Comparison of ENCODE assay signal across 8 mouse cellular contexts in the genomic region with DNA sequence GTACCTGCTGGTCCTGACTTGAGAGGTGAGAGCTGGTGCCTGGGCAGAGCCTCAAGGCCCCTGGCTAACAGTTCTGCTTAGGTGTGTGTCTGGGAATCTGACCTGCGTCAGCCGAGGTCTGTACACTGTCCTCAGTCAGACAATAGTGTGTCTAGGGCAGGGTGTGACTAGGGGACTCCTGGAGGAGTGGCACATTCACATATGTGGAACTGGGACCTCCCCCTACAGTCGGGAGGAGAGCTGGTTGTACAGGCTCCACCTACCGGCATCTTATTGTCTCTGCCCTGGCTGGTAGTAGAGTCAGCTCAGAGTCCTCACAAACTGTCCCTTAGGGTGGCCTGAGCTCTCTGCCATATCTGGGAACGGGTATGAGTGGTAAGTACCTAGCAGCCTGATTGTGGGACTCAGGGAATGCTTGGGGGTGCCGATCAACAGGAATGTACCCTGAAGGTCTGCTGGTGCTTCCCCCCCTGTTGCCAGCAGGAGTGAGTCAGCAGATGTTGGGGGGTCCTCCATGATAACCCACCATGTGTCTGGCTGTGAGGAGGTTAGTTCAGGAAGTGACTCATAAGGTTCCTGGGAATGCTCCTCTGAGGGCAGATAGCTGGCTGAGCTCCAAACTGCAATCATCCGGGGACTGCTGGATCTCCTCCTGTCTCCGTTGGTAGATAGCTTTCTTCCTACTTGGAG. TPM values are rescaled to one million over a fixed set of nuclear protein-coding genes. Genes with fewer than 3 reads are reported as not detected.
A peak's percentile ranks its signal among the peaks of the same experiment; 100 is the strongest.
DNase-seq lines count a peak whose midpoint lies in the region; ATAC-seq and TF ChIP-seq lines count a peak whose summit lies in the region.

No protein-coding gene starts in this region.

- H3K4me1 ChIP-seq in embryonic facial prominence, embryonic 14.5 days (ENCODE audit: control insufficient read depth, insufficient read depth, low read length) = peaks cover 46% of the 10 kb centered on the region
- peaks cover 44% of the 10 kb centered on the region for H3K4me1 ChIP-seq in heart, embryonic 16.5 days (ENCODE audit: control insufficient read depth, insufficient read depth, low read length)
- peaks cover 20% of the 10 kb centered on the region for H3K4me1 ChIP-seq in spleen, adult 2 months (ENCODE audit: control insufficient read depth, insufficient read depth, insufficient read length)

- H3K27me3 ChIP-seq in embryonic facial prominence, embryonic 14.5 days (replicated peaks; ENCODE audit: control insufficient read depth, insufficient read depth, low read length) = peaks cover 25% of the 10 kb centered on the region
- H3K27me3 ChIP-seq in heart, embryonic 16.5 days (ENCODE audit: control insufficient read depth, insufficient read depth, low read length) = peaks cover 11% of the 10 kb centered on the region
- no peaks in the 10 kb centered on the region; the same call in 1 of the 2 replicates for H3K27me3 ChIP-seq in spleen, adult 2 months (ENCODE audit: control insufficient read depth, insufficient read depth, low read length)

- no peaks in the 10 kb centered on the region for H3K9me3 ChIP-seq in embryonic facial prominence, embryonic 14.5 days (ENCODE audit: control insufficient read depth, low read length)
- no peaks in the 10 kb centered on the region for H3K9me3 ChIP-seq in heart, embryonic 16.5 days (replicated peaks; ENCODE audit: control insufficient read depth, low read length)

- 8% methylated on average over 8 of the region's 8 CpGs for WGBS in embryonic facial prominence, embryonic 14.5 days
- 3% methylated on average over 8 of the region's 8 CpGs for WGBS in heart, embryonic 16.5 days
- 12% methylated on average over 8 of the region's 8 CpGs for WGBS in spleen, adult 2 months

- no peak for TF ChIP-seq POLR2A in spleen, adult 2 months (IDR thresholded peaks at IDR 0.05; ENCODE audit: low read depth, low read length)

- H3K9ac ChIP-seq in embryonic facial prominence, embryonic 14.5 days (ENCODE audit: low read depth, low read length) = peak overlapping the region; percentile 86
- H3K9ac ChIP-seq in heart, embryonic 16.5 days (ENCODE audit: low read length) = peak overlapping the region; percentile 88

- peaks cover 36% of the 10 kb centered on the region for H3K36me3 ChIP-seq in embryonic facial prominence, embryonic 14.5 days (ENCODE audit: control insufficient read depth, insufficient read depth, low read length)
- peaks cover 27% of the 10 kb centered on the region for H3K36me3 ChIP-seq in heart, embryonic 16.5 days (ENCODE audit: control insufficient read depth, insufficient read depth)
- peaks cover 12% of the 10 kb centered on the region for H3K36me3 ChIP-seq in spleen, adult 2 months (ENCODE audit: control insufficient read depth, insufficient read depth, low read length)

- peak; percentile 38 to 47 for DNase-seq in layer of hippocampus, adult 2 months (ENCODE audit: low spot score in 2 of 2)
- no peak for DNase-seq in layer of hippocampus, adult 8-10 months (ENCODE audit: low spot score in 2 of 2)
- peak; percentile 89 for DNase-seq in adrenal gland, adult 2 months
- DNase-seq in embryonic facial prominence, embryonic 14.5 days (ENCODE audit: low spot score) = peak; percentile 93
- peak; percentile 82 for DNase-seq in kidney, postnatal 14 days
- DNase-seq in lung, postnatal 36 days = peak; percentile 90
- DNase-seq in spleen, adult 2 months (ENCODE audit: low read depth in 1 of 2, low spot score in 2 of 2) = peak in 1 of 2 experiments; percentile 51

- peak overlapping the region; percentile 75 for H3K4me2 ChIP-seq in embryonic facial prominence, embryonic 14.5 days (ENCODE audit: low read depth, low read length)
- peak overlapping the region; percentile 80 for H3K4me2 ChIP-seq in heart, embryonic 16.5 days (ENCODE audit: low read depth, low read length)

- peak overlapping the region; percentile 59 for H3K4me3 ChIP-seq in layer of hippocampus, adult 2 months
- peak overlapping the region; percentile 82 for H3K4me3 ChIP-seq in embryonic facial prominence, embryonic 14.5 days (ENCODE audit: low read depth, low read length)
- peak overlapping the region; percentile 79 for H3K4me3 ChIP-seq in heart, embryonic 16.5 days (ENCODE audit: low read length)
- peak overlapping the region; percentile 92; the same call in 1 of the 2 replicates for H3K4me3 ChIP-seq in spleen, adult 2 months (ENCODE audit: extremely low read depth, insufficient read depth, insufficient read length)

- H3K27ac ChIP-seq in layer of hippocampus, adult 2 months = peak overlapping the region; percentile 74
- peak overlapping the region; percentile 91 for H3K27ac ChIP-seq in embryonic facial prominence, embryonic 14.5 days (replicated peaks; ENCODE audit: low read depth, low read length)
- H3K27ac ChIP-seq in heart, embryonic 16.5 days (ENCODE audit: low read length) = peak overlapping the region; percentile 94
- peak overlapping the region; percentile 48 for H3K27ac ChIP-seq in spleen, adult 2 months (ENCODE audit: insufficient read depth, low read length)

- peak; percentile 82 for ATAC-seq in embryonic facial prominence, embryonic 14.5 days (ENCODE audit: low read depth)
- peak; percentile 75 for ATAC-seq in heart, embryonic 16.5 days (replicated peaks; ENCODE audit: extremely low read depth, insufficient read depth, low FRiP score)

- TF ChIP-seq CTCF in layer of hippocampus, adult 2 months (conservative IDR thresholded peaks at IDR 0.05) = peak; percentile 74
- peak; percentile 27; the same call in 1 of the 2 replicates for TF ChIP-seq CTCF in spleen, adult 2 months (IDR thresholded peaks at IDR 0.05; ENCODE audit: extremely low read depth, insufficient read depth, insufficient read length, insufficient replicate concordance)

RNA-seq across cellular contexts. Expression of a gene that starts 1.5 kb away (rescaled TPM):
- total RNA-seq in layer of hippocampus, adult 2 months (2021) = 10 to 100 TPM; 23.4 to 25.1 TPM
- total RNA-seq in layer of hippocampus, adult 8-10 months (2022) = 10 to 100 TPM; 27.3 to 42.2 (median 32.0) TPM
- total RNA-seq in adrenal gland, adult 2 months (2021) = 100 to 1,000 TPM; 325 to 452 TPM
- polyA plus RNA-seq in adrenal gland, adult 2 months (2012; rRNA removed) = 899 and 918 TPM in 2 replicates
- polyA plus RNA-seq in embryonic facial prominence, embryonic 14.5 days (2014; fragmentation: Nextera tagmentation; extraction: Ambion mirVana) = 54.9 and 60.7 TPM in 2 replicates
- polyA plus RNA-seq in heart, embryonic 16.5 days (2015; fragmentation: Nextera tagmentation; extraction: Ambion mirVana) = 42.2 and 44.0 TPM in 2 replicates
- polyA plus RNA-seq in spleen, adult 2 months (2012; rRNA removed) = 89.5 and 114 TPM in 2 replicates

RNA-seq across cellular contexts. Expression of a gene that starts 6.3 kb away (rescaled TPM):
- total RNA-seq in layer of hippocampus, adult 2 months (2021) = 10 to 100 TPM; 38.7 TPM
- total RNA-seq in layer of hippocampus, adult 8-10 months (2022) = 10 to 100 TPM; 32.4 to 40.6 (median 35.1) TPM
- 100 to 1,000 TPM in 1 of 2 experiments, 10 to 100 TPM in 1; 84.4 to 140 TPM for total RNA-seq in adrenal gland, adult 2 months (2021)
- polyA plus RNA-seq in adrenal gland, adult 2 months (2012; rRNA removed) = 68.5 and 71.0 TPM in 2 replicates
- polyA plus RNA-seq in embryonic facial prominence, embryonic 14.5 days (2014; fragmentation: Nextera tagmentation; extraction: Ambion mirVana) = 59.3 and 65.2 TPM in 2 replicates
- 56.7 and 61.5 TPM in 2 replicates for polyA plus RNA-seq in heart, embryonic 16.5 days (2015; fragmentation: Nextera tagmentation; extraction: Ambion mirVana)
- polyA plus RNA-seq in spleen, adult 2 months (2012; rRNA removed) = 20.5 and 23.5 TPM in 2 replicates

RNA-seq across cellular contexts. Expression of a gene that starts 6.4 kb away (rescaled TPM):
- total RNA-seq in layer of hippocampus, adult 2 months (2021) = 10 to 100 TPM; 13.6 to 13.7 TPM
- total RNA-seq in layer of hippocampus, adult 8-10 months (2022) = 10 to 100 TPM; 14.7 to 38.7 (median 26.7) TPM
- total RNA-seq in adrenal gland, adult 2 months (2021) = 100 to 1,000 TPM in 1 of 2 experiments, 10 to 100 TPM in 1; 47.8 to 125 TPM
- 227 and 256 TPM in 2 replicates for polyA plus RNA-seq in adrenal gland, adult 2 months (2012; rRNA removed)
- 85.1 and 86.2 TPM in 2 replicates for polyA plus RNA-seq in embryonic facial prominence, embryonic 14.5 days (2014; fragmentation: Nextera tagmentation; extraction: Ambion mirVana)
- 61.0 and 61.5 TPM in 2 replicates for polyA plus RNA-seq in heart, embryonic 16.5 days (2015; fragmentation: Nextera tagmentation; extraction: Ambion mirVana)
- polyA plus RNA-seq in spleen, adult 2 months (2012; rRNA removed) = 97.6 and 109 TPM in 2 replicates

RNA-seq across cellular contexts. Expression of a gene that starts 7.8 kb away (rescaled TPM):
- total RNA-seq in layer of hippocampus, adult 2 months (2021) = 1 to 10 TPM; 4.1 to 6.7 TPM
- total RNA-seq in layer of hippocampus, adult 8-10 months (2022) = 1 to 10 TPM; 4.0 to 5.8 (median 4.9) TPM
- total RNA-seq in adrenal gland, adult 2 months (2021) = 10 to 100 TPM; 10.3 to 12.4 TPM
- polyA plus RNA-seq in adrenal gland, adult 2 months (2012; rRNA removed) = 42.0 and 54.5 TPM in 2 replicates
- 6.6 and 10.3 TPM in 2 replicates for polyA plus RNA-seq in embryonic facial prominence, embryonic 14.5 days (2014; fragmentation: Nextera tagmentation; extraction: Ambion mirVana)
- polyA plus RNA-seq in heart, embryonic 16.5 days (2015; fragmentation: Nextera tagmentation; extraction: Ambion mirVana) = 24.2 and 26.1 TPM in 2 replicates
- polyA plus RNA-seq in spleen, adult 2 months (2012; rRNA removed) = 14.4 and 17.7 TPM in 2 replicates

RNA-seq across cellular contexts. Expression of a gene that starts 13.7 kb away (rescaled TPM):
- total RNA-seq in layer of hippocampus, adult 2 months (2021) = 10 to 100 TPM; 25.1 to 28.3 TPM
- total RNA-seq in layer of hippocampus, adult 8-10 months (2022) = 10 to 100 TPM; 23.0 to 31.8 (median 24.3) TPM
- 1,000 to 10,000 TPM in 1 of 2 experiments, 100 to 1,000 TPM in 1; 905 to 1,265 TPM for total RNA-seq in adrenal gland, adult 2 months (2021)
- polyA plus RNA-seq in adrenal gland, adult 2 months (2012; rRNA removed) = 1,146 and 1,725 TPM in 2 replicates
- 16.9 and 20.4 TPM in 2 replicates for polyA plus RNA-seq in embryonic facial prominence, embryonic 14.5 days (2014; fragmentation: Nextera tagmentation; extraction: Ambion mirVana)
- 73.1 and 78.0 TPM in 2 replicates for polyA plus RNA-seq in heart, embryonic 16.5 days (2015; fragmentation: Nextera tagmentation; extraction: Ambion mirVana)
- 87.3 and 106 TPM in 2 replicates for polyA plus RNA-seq in spleen, adult 2 months (2012; rRNA removed)

Comparison
In these comparisons a context has a peak if more than half of its experiments do, and no peak if none do; other contexts are left out.
1. DNase-seq: peak in layer of hippocampus, adult 2 months (2 of 2), adrenal gland, adult 2 months (single experiment), embryonic facial prominence, embryonic 14.5 days (single experiment), kidney, postnatal 14 days (single experiment) and lung, postnatal 36 days (single experiment); none in layer of hippocampus, adult 8-10 months (0 of 2).
2. Peak in every context shown above with its lines, with median percentiles within 50 percentile points of each other: H3K27ac ChIP-seq and H3K4me3 ChIP-seq.